Mouse (Mus musculus): ENCODE results near the gene Itgb7. TPM values are rescaled to one million over a fixed set of nuclear protein-coding genes. Genes with fewer than 3 reads are reported as not detected.

Gene Itgb7
- polyA plus RNA-seq, 1 experiment from 2014 or later = 1.3 TPM

DNA sequence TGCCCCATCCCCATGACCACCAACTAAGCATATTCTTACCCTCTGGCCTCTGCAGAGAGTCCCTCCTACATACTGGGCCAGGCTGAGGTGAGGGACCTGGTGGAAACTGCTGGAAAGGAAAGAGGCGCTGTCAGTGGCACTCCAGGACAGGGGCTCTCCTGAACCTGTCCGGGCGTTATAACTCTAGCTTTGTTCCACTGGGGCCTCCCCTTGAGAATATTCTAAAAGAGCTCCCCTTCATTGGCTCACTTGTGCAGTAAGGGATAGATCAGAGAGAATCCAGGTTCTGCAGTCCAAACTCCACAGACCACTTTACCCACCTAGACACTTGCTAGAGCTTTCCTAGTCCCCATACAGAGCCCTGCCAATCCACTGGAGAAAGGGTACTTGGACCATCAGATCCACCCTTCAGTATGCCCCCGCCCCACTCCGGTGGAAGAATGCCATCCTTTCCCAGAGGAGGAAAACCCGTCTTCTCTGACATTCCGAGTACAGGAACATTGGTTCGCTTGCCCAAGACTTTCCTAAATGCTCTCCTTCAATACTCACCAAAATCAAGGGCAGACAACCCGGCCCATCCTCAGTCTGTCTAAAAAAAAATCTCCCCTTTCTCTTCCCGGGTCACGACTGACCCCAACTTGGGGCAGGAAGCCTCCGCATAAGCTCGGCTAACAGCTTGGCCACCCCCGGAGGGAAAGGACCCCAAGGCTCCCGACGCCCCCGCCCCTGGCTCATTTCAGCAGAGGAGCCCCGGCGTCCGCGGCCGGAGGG, 24.9 kb upstream of the Itgb7 start:
- Histone ChIP-seq H3K9ac (replicated peaks; ENCODE audit: low read length) (peak overlapping the region; percentile 89), H3K27me3 (ENCODE audit: control insufficient read depth, insufficient read depth, low read length) (peaks cover 2% of the 10 kb centered on the region; the same call in 1 of the 2 replicates), H3K4me1 (ENCODE audit: control insufficient read depth, insufficient read depth, low read length) (peaks cover 19% of the 10 kb centered on the region; the same call in 1 of the 2 replicates), H3K27ac (replicated peaks; ENCODE audit: low read depth, low read length) (peak overlapping the region; percentile 96), H3K4me2 (ENCODE audit: low read depth, low read length) (peak overlapping the region; percentile 90), H3K9me3 (replicated peaks; ENCODE audit: control insufficient read depth, low read length) (no peaks in the 10 kb centered on the region), H3K4me3 (ENCODE audit: low read depth, low read length) (peak overlapping the region; percentile 73), H3K36me3 (replicated peaks; ENCODE audit: control insufficient read depth, insufficient read depth, low read depth, low read length) (no peaks in the 10 kb centered on the region; the same call in 1 of the 2 replicates)
- 4% methylated on average over 22 of the region's 22 CpGs for WGBS
- DNase-seq (ENCODE audit: low spot score) (no peak), ATAC-seq (replicated peaks; ENCODE audit: insufficient number of reproducible peaks, low FRiP score, low TSS enrichment, low read depth) (no peak)

DNA sequence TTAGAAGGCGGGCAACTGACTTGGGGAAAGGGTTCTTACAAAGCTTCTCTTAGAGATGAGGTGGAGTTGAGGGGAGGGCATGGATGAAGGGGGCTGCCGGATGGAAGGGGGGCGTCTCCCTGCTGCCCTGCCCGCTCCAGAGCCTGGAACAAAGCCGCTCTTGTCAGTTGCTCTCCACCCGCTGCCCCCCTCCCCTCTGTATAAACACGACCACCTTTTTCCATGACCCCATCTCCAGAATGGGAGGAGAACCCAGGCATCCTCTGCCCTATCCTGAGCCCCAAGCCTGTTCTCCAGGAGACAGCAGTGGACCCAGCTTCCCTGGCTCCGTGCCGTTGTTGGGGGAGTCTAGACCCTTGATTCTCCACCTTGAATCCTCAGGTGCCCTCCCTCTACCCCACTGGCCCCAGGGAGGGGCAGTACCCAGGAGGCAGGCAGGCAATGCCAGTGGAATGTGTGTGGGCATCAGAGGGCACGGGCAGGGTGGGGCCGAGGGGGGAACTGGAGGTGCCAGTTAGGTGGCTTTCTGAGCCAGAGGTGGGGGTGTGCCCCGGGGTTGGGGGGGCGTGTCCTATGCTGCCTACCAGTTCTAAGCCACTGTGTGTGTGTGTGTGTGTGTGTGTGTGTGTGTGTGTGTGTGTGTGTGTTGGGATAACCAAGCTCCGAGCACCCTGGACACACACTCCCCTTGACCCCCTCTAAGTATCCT, 24.0 kb upstream of the Itgb7 start:
- ATAC-seq (replicated peaks; ENCODE audit: insufficient number of reproducible peaks, low FRiP score, low TSS enrichment, low read depth) = no peak
- H3K4me3 ChIP-seq (ENCODE audit: low read depth, low read length) = peak overlapping the region; percentile 73
- no peaks in the 10 kb centered on the region; the same call in 1 of the 2 replicates for H3K36me3 ChIP-seq (replicated peaks; ENCODE audit: control insufficient read depth, insufficient read depth, low read depth, low read length)
- no peaks in the 10 kb centered on the region for H3K9me3 ChIP-seq (replicated peaks; ENCODE audit: control insufficient read depth, low read length)
- peak overlapping the region; percentile 96 for H3K27ac ChIP-seq (replicated peaks; ENCODE audit: low read depth, low read length)
- peak overlapping the region; percentile 90 for H3K4me2 ChIP-seq (ENCODE audit: low read depth, low read length)
- peak; percentile 57 for DNase-seq (ENCODE audit: low spot score)
- 27% methylated on average over 13 of the region's 14 CpGs for WGBS
- H3K27me3 ChIP-seq (ENCODE audit: control insufficient read depth, insufficient read depth, low read length) = peaks cover 2% of the 10 kb centered on the region; the same call in 1 of the 2 replicates
- H3K4me1 ChIP-seq (ENCODE audit: control insufficient read depth, insufficient read depth, low read length) = peaks cover 20% of the 10 kb centered on the region; the same call in 1 of the 2 replicates
- H3K9ac ChIP-seq (replicated peaks; ENCODE audit: low read length) = peak overlapping the region; percentile 89

DNA sequence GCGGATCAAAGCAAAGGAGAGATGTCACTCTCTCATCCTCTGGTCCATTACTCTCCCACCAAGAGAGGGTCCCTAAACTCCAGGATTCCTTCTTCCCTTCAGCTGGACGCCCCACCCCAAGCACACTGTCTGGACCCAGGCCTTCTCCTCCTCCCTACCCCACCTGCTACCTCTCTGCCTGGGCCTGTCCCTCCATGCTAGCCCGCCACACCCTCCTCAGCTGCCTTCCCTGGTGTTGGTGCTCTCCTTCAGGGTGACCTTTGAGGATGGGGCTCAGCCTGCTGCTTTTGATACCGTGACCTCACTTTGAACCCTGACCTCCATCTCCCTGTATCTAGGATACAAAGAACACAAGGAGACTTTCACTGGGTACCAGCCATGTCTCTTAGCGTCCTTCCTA, 18.8 kb upstream of the Itgb7 start:
- Histone ChIP-seq H3K4me2 (ENCODE audit: low read depth, low read length) (peak overlapping the region; percentile 23; the same call in 1 of the 2 replicates), H3K27ac (replicated peaks; ENCODE audit: low read depth, low read length) (peak overlapping the region; percentile 99), H3K27me3 (ENCODE audit: control insufficient read depth, insufficient read depth, low read length) (no peaks in the 10 kb centered on the region), H3K4me1 (ENCODE audit: control insufficient read depth, insufficient read depth, low read length) (peaks cover 16% of the 10 kb centered on the region), H3K9ac (replicated peaks; ENCODE audit: low read length) (no peak overlapping the region; the same call in none of the 2 replicates), H3K9me3 (replicated peaks; ENCODE audit: control insufficient read depth, low read length) (no peaks in the 10 kb centered on the region), H3K36me3 (replicated peaks; ENCODE audit: control insufficient read depth, insufficient read depth, low read depth, low read length) (no peaks in the 10 kb centered on the region; the same call in 1 of the 2 replicates), H3K4me3 (ENCODE audit: low read depth, low read length) (no peak overlapping the region)
- no peak for ATAC-seq (replicated peaks; ENCODE audit: insufficient number of reproducible peaks, low FRiP score, low TSS enrichment, low read depth)
- no peak for DNase-seq (ENCODE audit: low spot score)
- WGBS = 45% methylated on average over 5 of the region's 5 CpGs

DNA sequence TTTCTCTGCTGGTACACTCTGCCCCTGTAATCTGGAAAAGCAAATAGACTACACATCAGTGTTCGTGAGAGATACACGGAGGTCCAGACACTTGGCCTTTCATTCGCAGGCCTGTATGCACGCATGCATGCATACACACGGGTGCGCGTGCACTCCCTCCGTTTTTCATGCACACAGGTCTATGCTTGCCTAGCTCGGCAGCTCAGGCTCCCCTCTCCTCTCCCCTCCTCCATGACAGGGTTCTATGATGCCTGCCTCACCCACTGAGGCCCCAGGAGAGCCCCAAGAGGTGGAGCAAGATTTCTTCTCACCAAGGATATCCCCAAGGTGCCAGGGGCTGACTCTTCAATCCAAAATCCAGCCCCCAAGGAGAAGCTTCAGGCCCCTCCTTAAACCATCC, 18.2 kb upstream of the Itgb7 start:
- ATAC-seq (replicated peaks; ENCODE audit: insufficient number of reproducible peaks, low FRiP score, low TSS enrichment, low read depth) = no peak
- Histone ChIP-seq H3K9me3 (replicated peaks; ENCODE audit: control insufficient read depth, low read length) (no peaks in the 10 kb centered on the region), H3K4me2 (ENCODE audit: low read depth, low read length) (peak overlapping the region; percentile 96), H3K4me1 (ENCODE audit: control insufficient read depth, insufficient read depth, low read length) (peaks cover 16% of the 10 kb centered on the region), H3K9ac (replicated peaks; ENCODE audit: low read length) (peak overlapping the region; percentile 61), H3K4me3 (ENCODE audit: low read depth, low read length) (peak overlapping the region; percentile 26; the same call in 1 of the 2 replicates), H3K27ac (replicated peaks; ENCODE audit: low read depth, low read length) (peak overlapping the region; percentile 99), H3K36me3 (replicated peaks; ENCODE audit: control insufficient read depth, insufficient read depth, low read depth, low read length) (no peaks in the 10 kb centered on the region; the same call in 1 of the 2 replicates), H3K27me3 (ENCODE audit: control insufficient read depth, insufficient read depth, low read length) (no peaks in the 10 kb centered on the region)
- 23% methylated on average over 9 of the region's 9 CpGs for WGBS
- DNase-seq (ENCODE audit: low spot score) = no peak

GRCm38 (mm10) chr15:102249251-102249691, 17.5 kb upstream of the Itgb7 start:
- peak overlapping the region; percentile 96 for H3K4me2 ChIP-seq (ENCODE audit: low read depth, low read length)

GRCm38 (mm10) chr15:102248812-102249191, 17.1 kb upstream of the Itgb7 start:
- 0% methylated on average over 3 of the region's 3 CpGs for WGBS
- Histone ChIP-seq H3K4me3 (ENCODE audit: low read depth, low read length) (peak overlapping the region; percentile 26), H3K9ac (replicated peaks; ENCODE audit: low read length) (peak overlapping the region; percentile 38), H3K27ac (replicated peaks; ENCODE audit: low read depth, low read length) (peak overlapping the region; percentile 99), H3K4me1 (ENCODE audit: control insufficient read depth, insufficient read depth, low read length) (peaks cover 22% of the 10 kb centered on the region), H3K36me3 (replicated peaks; ENCODE audit: control insufficient read depth, insufficient read depth, low read depth, low read length) (no peaks in the 10 kb centered on the region; the same call in 1 of the 2 replicates), H3K4me2 (ENCODE audit: low read depth, low read length) (peak overlapping the region; percentile 96), H3K27me3 (ENCODE audit: control insufficient read depth, insufficient read depth, low read length) (no peaks in the 10 kb centered on the region), H3K9me3 (replicated peaks; ENCODE audit: control insufficient read depth, low read length) (no peaks in the 10 kb centered on the region)
- peak; percentile 15; the same call in 1 of the 2 replicates for ATAC-seq (replicated peaks; ENCODE audit: insufficient number of reproducible peaks, low FRiP score, low TSS enrichment, low read depth)
- peak; percentile 89 for DNase-seq (ENCODE audit: low spot score)

More at GRCm38 (mm10) chr15:102249251-102249691, 17.5 kb upstream of the Itgb7 start:
- H3K36me3 ChIP-seq (replicated peaks; ENCODE audit: control insufficient read depth, insufficient read depth, low read depth, low read length) = no peaks in the 10 kb centered on the region; the same call in 1 of the 2 replicates
- H3K4me1 ChIP-seq (ENCODE audit: control insufficient read depth, insufficient read depth, low read length) = peaks cover 17% of the 10 kb centered on the region
- 0% methylated on average over 13 of the region's 13 CpGs for WGBS
- peak; percentile 83 for DNase-seq (ENCODE audit: low spot score)
- H3K4me3 ChIP-seq (ENCODE audit: low read depth, low read length) = peak overlapping the region; percentile 26
- no peaks in the 10 kb centered on the region for H3K27me3 ChIP-seq (ENCODE audit: control insufficient read depth, insufficient read depth, low read length)
- H3K9ac ChIP-seq (replicated peaks; ENCODE audit: low read length) = peak overlapping the region; percentile 38; the same call in 1 of the 2 replicates
- no peaks in the 10 kb centered on the region for H3K9me3 ChIP-seq (replicated peaks; ENCODE audit: control insufficient read depth, low read length)
- no peak for ATAC-seq (replicated peaks; ENCODE audit: insufficient number of reproducible peaks, low FRiP score, low TSS enrichment, low read depth)
- H3K27ac ChIP-seq (replicated peaks; ENCODE audit: low read depth, low read length) = peak overlapping the region; percentile 99

DNA sequence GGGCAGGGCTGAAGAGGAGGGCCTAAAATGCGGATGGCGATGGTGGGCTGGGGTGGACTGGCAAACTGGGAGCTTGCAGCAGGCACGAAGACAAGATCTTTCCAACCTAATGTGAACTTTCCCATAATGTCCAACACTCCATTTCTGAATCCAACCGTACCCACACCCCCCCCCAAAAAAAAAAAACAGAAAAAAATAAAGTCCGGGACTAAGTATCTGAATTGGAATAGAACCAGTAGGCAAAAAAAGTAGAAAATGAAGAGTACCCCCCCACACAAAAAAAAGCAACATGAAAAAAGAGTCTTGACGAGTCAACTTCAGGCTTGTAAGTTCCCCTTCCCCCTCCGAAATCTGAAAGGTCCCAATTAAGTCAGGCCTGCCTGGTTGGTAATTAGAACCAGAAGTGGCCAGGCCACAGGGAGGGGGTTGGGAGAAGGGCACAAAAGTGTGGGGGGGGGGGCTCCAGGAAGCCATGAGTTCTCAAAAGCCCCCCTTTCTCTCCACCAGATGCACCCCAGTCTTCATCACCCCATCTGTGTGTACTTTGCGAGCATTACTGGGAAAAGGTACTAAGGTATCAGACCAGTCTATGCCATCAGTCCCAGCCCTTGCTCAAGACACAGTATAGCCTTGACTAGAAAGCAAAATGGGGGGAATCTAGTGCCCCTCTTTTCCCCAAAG, 16.5 kb upstream of the Itgb7 start:
- Histone ChIP-seq H3K9ac (replicated peaks; ENCODE audit: low read length) (peak overlapping the region; percentile 74), H3K9me3 (replicated peaks; ENCODE audit: control insufficient read depth, low read length) (no peaks in the 10 kb centered on the region), H3K4me1 (ENCODE audit: control insufficient read depth, insufficient read depth, low read length) (peaks cover 27% of the 10 kb centered on the region), H3K27ac (replicated peaks; ENCODE audit: low read depth, low read length) (peak overlapping the region; percentile 99), H3K4me3 (ENCODE audit: low read depth, low read length) (peak overlapping the region; percentile 63), H3K36me3 (replicated peaks; ENCODE audit: control insufficient read depth, insufficient read depth, low read depth, low read length) (no peaks in the 10 kb centered on the region; the same call in 1 of the 2 replicates), H3K27me3 (ENCODE audit: control insufficient read depth, insufficient read depth, low read length) (no peaks in the 10 kb centered on the region), H3K4me2 (ENCODE audit: low read depth, low read length) (peak overlapping the region; percentile 96)
- WGBS = 4% methylated on average over 8 of the region's 8 CpGs
- ATAC-seq (replicated peaks; ENCODE audit: insufficient number of reproducible peaks, low FRiP score, low TSS enrichment, low read depth) (peak; percentile 24; the same call in 1 of the 2 replicates), DNase-seq (ENCODE audit: low spot score) (peak; percentile 89)
